Mouse (Mus musculus): ENCODE measurements around the gene Myrip. TPM values are rescaled to one million over a fixed set of nuclear protein-coding genes. Genes with fewer than 3 reads are reported as not detected.

Gene Myrip
- polyA plus RNA-seq (2012; ENCODE audit: low replicate concordance) = 0.51 TPM in 1 of 2 replicates, not detected in the other

DNA sequence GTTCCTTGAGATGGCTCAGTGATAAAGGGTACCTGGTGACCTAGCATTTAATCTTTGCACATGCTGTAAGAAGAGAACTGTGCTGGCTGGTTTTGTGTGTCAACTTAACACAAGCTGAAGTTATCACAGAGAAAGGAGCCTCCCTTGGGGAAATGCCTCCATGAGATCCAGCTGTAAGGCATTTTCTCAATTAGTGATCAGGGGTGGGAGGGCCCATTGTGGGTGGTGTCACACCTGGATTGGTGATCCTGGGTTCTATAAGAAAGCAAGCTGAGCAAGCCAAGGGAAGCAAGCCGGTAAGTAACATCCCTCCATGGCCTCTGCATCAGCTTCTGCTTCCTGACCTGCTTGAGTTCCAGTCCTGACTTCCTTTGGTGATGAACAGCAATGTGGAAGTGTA, at the start of gene Myrip:
Gene Myrip (plus strand): TSS at position 301 of the 400 bp plus-strand sequence.

DNA sequence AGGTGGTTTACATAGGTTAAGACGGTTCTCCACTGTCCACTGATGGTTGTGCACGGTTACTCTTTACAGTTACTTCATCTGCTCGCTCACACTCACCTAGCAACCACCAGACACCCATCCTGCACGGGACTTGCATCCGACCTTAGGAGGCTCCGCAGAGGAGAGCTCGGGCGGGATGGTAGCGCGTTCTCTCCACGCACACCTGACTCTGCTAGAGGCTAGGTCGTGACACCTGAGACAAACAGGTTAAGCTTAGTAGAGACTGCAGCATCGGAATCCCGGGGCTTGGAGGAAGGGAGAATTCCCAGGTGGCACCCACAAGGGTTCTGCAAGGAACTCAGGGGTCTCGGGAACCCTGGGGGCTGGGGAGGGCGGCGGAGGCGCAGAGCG, 190.7 kb downstream of the Myrip start, which contains the start of gene Eif1b:
Gene Eif1b (plus strand): TSS at position 223 of the 390 bp plus-strand sequence.

Other genes starting within 250 kb of the Myrip start
- 3.5 and 3.8 TPM in 2 replicates for gene Cx3cr1, start 231.6 kb upstream of the Myrip start, polyA plus RNA-seq (2012; ENCODE audit: low replicate concordance)
- gene Ccr8, start 209.4 kb upstream of the Myrip start, polyA plus RNA-seq (2012; ENCODE audit: low replicate concordance) = 0.20 and 0.50 TPM in 2 replicates
- gene Slc25a38, start 191.1 kb upstream of the Myrip start, polyA plus RNA-seq (2012; ENCODE audit: low replicate concordance) = 45.2 and 56.2 TPM in 2 replicates
- gene Rpsa, start 173.8 kb upstream of the Myrip start, polyA plus RNA-seq (2012; ENCODE audit: low replicate concordance) = 1,066 and 10,393 TPM in 2 replicates
- gene Mobp, start 151.8 kb upstream of the Myrip start, polyA plus RNA-seq (2012; ENCODE audit: low replicate concordance) = 0.08 TPM in 1 of 2 replicates, not detected in the other
- 77.8 and 84.3 TPM in 2 replicates for gene Eif1b, start 190.7 kb downstream of the Myrip start, polyA plus RNA-seq (2012; ENCODE audit: low replicate concordance)
- gene Entpd3, start 238.3 kb downstream of the Myrip start, polyA plus RNA-seq (2012; ENCODE audit: low replicate concordance) = 0.07 and 0.18 TPM in 2 replicates

Measured in hematopoietic multipotent progenitor cell, adult 10-12 weeks (in vitro differentiated cells).